Mouse (Mus musculus) forebrain, embryonic 16.5 days (tissue): ENCODE results near the gene Olfr1449. TPM values are rescaled to one million over a fixed set of nuclear protein-coding genes. Genes with fewer than 3 reads are reported as not detected.
"Not testable (repeated sequence)": the region's sequence is repeated elsewhere in the genome, so short reads cannot be mapped to it uniquely, and the experiment has no call there.

Source experiments
- ATAC-seq: fragments of 200-750 bp; cut with Nextera tagmentation; 2 replicates; pipeline ENCODE4 v1.8.0; 2017; ENCODE audit warnings: mild to moderate bottlenecking, moderate library complexity
- H3K27ac ChIP-seq: fragments of 300-500 bp; sonication (generic); 2 replicates; pipeline ENCODE4 v1.5.1; 2014; ENCODE audit warnings: low read length, control low read depth
- H3K27me3 ChIP-seq: fragments of 300-500 bp; sonication (generic); replicated peaks from 2 replicates; pipeline ENCODE4 v1.6.1; 2014; ENCODE audit warnings: low read length; ENCODE audit not compliant: control insufficient read depth, insufficient read depth
- H3K36me3 ChIP-seq: fragments of 300-500 bp; sonication (generic); 2 replicates; pipeline ENCODE4 v1.6.1; 2014; ENCODE audit not compliant: control insufficient read depth, insufficient read depth
- H3K4me1 ChIP-seq: fragments of 300-500 bp; sonication (generic); replicated peaks from 2 replicates; pipeline ENCODE4 v1.6.1; 2014; ENCODE audit warnings: low read length; ENCODE audit not compliant: control insufficient read depth, insufficient read depth
- H3K4me2 ChIP-seq: fragments of 300-500 bp; sonication (generic); 2 replicates; pipeline ENCODE4 v1.6.1; 2014; ENCODE audit warnings: mild to moderate bottlenecking, low read length, control low read depth
- H3K4me3 ChIP-seq: fragments of 300-500 bp; sonication (generic); replicated peaks from 2 replicates; pipeline ENCODE4 v1.5.1; 2014; ENCODE audit warnings: mild to moderate bottlenecking, low read length, control low read depth
- H3K9ac ChIP-seq: fragments of 300-500 bp; sonication (generic); replicated peaks from 2 replicates; pipeline ENCODE4 v1.6.1; 2014; ENCODE audit warnings: low read depth, low read length, control low read depth
- H3K9me3 ChIP-seq: fragments of 300-500 bp; sonication (generic); 2 replicates; pipeline ENCODE4 v1.6.1; 2016; ENCODE audit warnings: low read length; ENCODE audit not compliant: control insufficient read depth
- WGBS: fragments of 180-500 bp; shearing (Covaris S2); extraction: QIAGEN DNeasy Blood & Tissue Kit; methylation state at CpG from one replicate; pipeline ENCODE4 v1.1.7; 2014; 5-methylcytosine and 5-hydroxymethylcytosine counted together
- polyA plus RNA-seq: library from polyadenylated mRNA; unstranded; fragments of >200 nt; fragmentation: Nextera tagmentation; extraction: Ambion mirVana; gene quantifications from 2 replicates; pipeline ENCODE4 v1.2.1, GENCODE M21; 2015

The Olfr1449 gene
- not detected in 2 replicates for polyA plus RNA-seq

GRCm38 (mm10) chr19:12930540-12930939 lies at the start of gene Olfr1449:
Olfr1449 (plus strand) TSS chr19:12930840.
- peaks cover 2% of the 10 kb centered on the region; the same call in 1 of the 2 replicates for H3K9me3 ChIP-seq
- H3K27ac ChIP-seq: no peak within 1 kb of the TSS
- H3K4me2 ChIP-seq: no peak within 1 kb of the TSS
- no peaks in the 10 kb centered on the region for H3K4me1 ChIP-seq
- H3K36me3 ChIP-seq: no peaks in the 10 kb centered on the region
- ATAC-seq: no peak
- H3K27me3 ChIP-seq: no peaks in the 10 kb centered on the region
- H3K9ac ChIP-seq: no peak within 1 kb of the TSS
- no peak within 1 kb of the TSS for H3K4me3 ChIP-seq

DNA sequence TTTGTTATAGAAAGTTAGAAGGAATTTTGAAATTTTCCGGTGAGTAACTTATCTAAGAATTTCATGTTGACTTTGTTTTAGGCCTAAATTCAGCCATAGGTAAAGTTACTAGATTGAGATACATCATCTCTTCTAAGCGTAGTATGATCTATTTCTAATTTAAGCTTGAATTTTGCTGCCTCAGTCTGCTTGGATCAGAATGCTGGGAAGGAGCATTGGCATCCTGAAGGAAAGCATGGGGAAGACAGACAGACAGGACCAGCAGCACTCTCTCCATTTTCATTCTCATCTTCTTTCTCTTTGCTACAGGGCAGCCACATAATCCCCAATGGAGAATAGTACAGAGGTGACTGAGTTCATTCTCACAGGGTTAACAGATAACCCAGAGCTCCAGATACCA lies 47.1 kb upstream of the Olfr1449 start, which contains the start of gene Olfr1445:
Gene Olfr1445, plus strand, starts transcription at position 301 of the 400 bp plus-strand sequence.
- 84% methylated on average over 2 of the region's 2 CpGs for WGBS

DNA sequence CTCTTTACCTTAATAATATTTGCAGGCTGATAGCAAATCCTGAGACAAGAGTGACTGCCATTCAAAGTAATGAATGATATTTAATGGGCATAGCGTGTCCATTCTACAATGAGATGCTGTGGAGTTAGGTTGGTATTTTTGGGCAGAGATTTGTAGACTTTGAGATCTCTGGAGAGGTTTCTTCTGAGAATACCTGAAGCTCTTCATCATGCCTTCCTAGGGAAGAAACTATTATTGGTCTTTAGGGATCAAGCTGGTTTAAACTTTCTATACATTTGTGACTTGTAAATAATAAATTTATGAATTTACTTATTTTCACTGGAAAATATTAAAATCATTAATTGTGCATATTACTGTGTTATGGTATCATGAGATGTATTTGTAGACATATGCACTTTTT lies 37.2 kb upstream of the Olfr1449 start, which contains the start of gene Olfr1446:
Gene Olfr1446, minus strand, starts transcription at position 101 of the 400 bp plus-strand sequence.
- Histone ChIP-seq H3K4me2 (no peak within 1 kb of the TSS), H3K9me3 (no peaks in the 10 kb centered on the region), H3K4me1 (no peaks in the 10 kb centered on the region), H3K9ac (no peak within 1 kb of the TSS), H3K4me3 (no peak within 1 kb of the TSS), H3K27ac (no peak within 1 kb of the TSS), H3K36me3 (no peaks in the 10 kb centered on the region), H3K27me3 (no peaks in the 10 kb centered on the region)
- 79% methylated on average over 1 of the region's 1 CpGs for WGBS
- no peak for ATAC-seq

More for the DNA sequence above, 47.1 kb upstream of the Olfr1449 start, which contains the start of gene Olfr1445:
- H3K9me3 ChIP-seq: no peaks in the 10 kb centered on the region
- no peak within 1 kb of the TSS for H3K4me3 ChIP-seq
- H3K36me3 ChIP-seq: no peaks in the 10 kb centered on the region
- H3K9ac ChIP-seq: no peak within 1 kb of the TSS
- no peak within 1 kb of the TSS for H3K4me2 ChIP-seq
- ATAC-seq: no peak
- no peak within 1 kb of the TSS for H3K27ac ChIP-seq
- H3K4me1 ChIP-seq: no peaks in the 10 kb centered on the region
- no peaks in the 10 kb centered on the region for H3K27me3 ChIP-seq

DNA sequence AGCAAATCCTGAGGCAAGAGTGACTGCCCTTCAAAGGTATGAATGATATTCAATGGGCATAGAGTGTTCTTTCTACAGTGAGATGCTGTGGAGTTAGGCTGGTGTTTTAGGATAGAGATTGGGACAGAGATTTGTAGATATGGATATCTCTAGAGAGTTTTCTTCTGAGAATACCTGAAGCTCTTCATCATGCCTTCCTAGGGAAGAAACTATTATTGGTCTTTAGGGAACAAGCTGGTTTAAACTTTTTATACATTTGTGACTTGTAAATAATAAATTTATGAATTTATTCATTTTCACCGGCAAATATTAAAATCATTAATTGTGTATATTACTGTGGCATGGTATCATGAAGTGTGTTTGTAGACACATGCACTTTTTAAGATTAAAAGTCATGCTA lies 27.0 kb upstream of the Olfr1449 start, which contains the start of gene Olfr1447:
Gene Olfr1447, minus strand, starts transcription at position 101 of the 400 bp plus-strand sequence.
- Histone ChIP-seq H3K36me3 (no peaks in the 10 kb centered on the region), H3K4me2 (no peak within 1 kb of the TSS), H3K4me3 (no peak within 1 kb of the TSS), H3K9ac (no peak within 1 kb of the TSS), H3K4me1 (no peaks in the 10 kb centered on the region), H3K27ac (no peak within 1 kb of the TSS), H3K9me3 (no peaks in the 10 kb centered on the region), H3K27me3 (no peaks in the 10 kb centered on the region)
- ATAC-seq: no peak
- WGBS: 96% methylated on average over 1 of the region's 1 CpGs

DNA sequence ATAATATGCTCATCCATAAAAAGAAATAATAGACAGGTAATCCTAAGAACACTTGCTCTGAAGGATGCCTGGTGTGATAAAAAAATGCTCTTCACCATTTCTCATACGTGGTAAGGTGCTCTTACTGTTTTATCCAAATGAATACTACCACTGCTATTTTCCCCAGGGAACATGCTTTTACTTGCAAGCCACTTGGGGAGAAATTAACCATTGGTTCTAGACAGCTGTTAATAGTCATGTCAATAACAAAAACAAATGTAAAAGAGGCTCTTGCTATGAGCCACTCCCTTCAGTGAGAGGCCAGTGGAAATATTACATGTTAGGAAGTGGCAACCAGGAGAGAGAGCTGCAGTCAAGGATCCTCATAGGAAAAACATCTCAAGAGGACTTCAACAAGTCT lies 6.3 kb upstream of the Olfr1449 start, which contains the start of gene Olfr1448:
Gene Olfr1448, minus strand, starts transcription at position 101 of the 400 bp plus-strand sequence.
- Histone ChIP-seq H3K4me3 (no peak within 1 kb of the TSS), H3K36me3 (no peaks in the 10 kb centered on the region), H3K27me3 (no peaks in the 10 kb centered on the region), H3K27ac (no peak within 1 kb of the TSS), H3K9me3 (no peaks in the 10 kb centered on the region), H3K4me1 (no peaks in the 10 kb centered on the region), H3K9ac (no peak within 1 kb of the TSS), H3K4me2 (no peak within 1 kb of the TSS)
- 81% methylated on average over 1 of the region's 1 CpGs for WGBS
- no peak for ATAC-seq

GRCm38 (mm10) chr19:12949958-12950357 lies 19.3 kb downstream of the Olfr1449 start, which contains the start of gene Olfr1450:
Olfr1450 (plus strand) TSS chr19:12950258.
- no peaks in the 10 kb centered on the region for H3K27me3 ChIP-seq
- H3K4me1 ChIP-seq: no peaks in the 10 kb centered on the region
- no peak for ATAC-seq
- no peak within 1 kb of the TSS for H3K4me2 ChIP-seq
- no peaks in the 10 kb centered on the region; the same call in 1 of the 2 replicates for H3K9me3 ChIP-seq
- H3K36me3 ChIP-seq: no peaks in the 10 kb centered on the region
- 88% methylated on average over 1 of the region's 1 CpGs for WGBS
- no peak within 1 kb of the TSS for H3K4me3 ChIP-seq
- H3K27ac ChIP-seq: no peak within 1 kb of the TSS
- no peak within 1 kb of the TSS for H3K9ac ChIP-seq

GRCm38 (mm10) chr19:12970082-12970481 lies 39.4 kb downstream of the Olfr1449 start:
- not testable (repeated sequence) for H3K9me3 ChIP-seq, H3K4me2 ChIP-seq, H3K27me3 ChIP-seq, H3K27ac ChIP-seq, H3K9ac ChIP-seq, H3K36me3 ChIP-seq, H3K4me1 ChIP-seq, ATAC-seq, H3K4me3 ChIP-seq
- WGBS: 84% methylated on average over 5 of the region's 5 CpGs

Other genes with a start within 250 kb of the Olfr1449 start
- gene Keg1, start 235.1 kb upstream of the Olfr1449 start, polyA plus RNA-seq: not detected in 2 replicates
- 1.3 and 1.5 TPM in 2 replicates for gene Cntf, start 165.2 kb upstream of the Olfr1449 start, polyA plus RNA-seq
- gene Zfp91, start 134.7 kb upstream of the Olfr1449 start, polyA plus RNA-seq: 13.1 and 13.3 TPM in 2 replicates
- gene Lpxn, start 134.6 kb upstream of the Olfr1449 start, polyA plus RNA-seq: 0.42 and 0.92 TPM in 2 replicates
- gene Gm5244, start 84.2 kb upstream of the Olfr1449 start, polyA plus RNA-seq: not detected in 2 replicates
- gene Olfr1444, start 73.6 kb upstream of the Olfr1449 start, polyA plus RNA-seq: not detected in 2 replicates
- not detected in 2 replicates for gene Olfr1445, start 47.0 kb upstream of the Olfr1449 start, polyA plus RNA-seq
- gene Olfr1446, start 37.3 kb upstream of the Olfr1449 start, polyA plus RNA-seq: not detected in 2 replicates
- not detected in 2 replicates for gene Olfr1447, start 27.1 kb upstream of the Olfr1449 start, polyA plus RNA-seq
- gene Olfr1448, start 6.4 kb upstream of the Olfr1449 start, polyA plus RNA-seq: not detected in 2 replicates
- gene Olfr1450, start 19.4 kb downstream of the Olfr1449 start, polyA plus RNA-seq: not detected in 2 replicates
- not detected in 2 replicates for gene Olfr1451, start 64.2 kb downstream of the Olfr1449 start, polyA plus RNA-seq
- gene Olfr1453, start 97.5 kb downstream of the Olfr1449 start, polyA plus RNA-seq: not detected in 2 replicates
- not detected in 2 replicates for gene Olfr1454, start 129.8 kb downstream of the Olfr1449 start, polyA plus RNA-seq
- gene Olfr1457, start 167.1 kb downstream of the Olfr1449 start, polyA plus RNA-seq: not detected in 2 replicates
- gene Olfr1458, start 175.9 kb downstream of the Olfr1449 start, polyA plus RNA-seq: not detected in 2 replicates
- gene Olfr1459, start 218.7 kb downstream of the Olfr1449 start, polyA plus RNA-seq: 0.03 TPM in 1 of 2 replicates, not detected in the other
- not detected in 2 replicates for gene Olfr1461, start 232.2 kb downstream of the Olfr1449 start, polyA plus RNA-seq